In the genomic region with DNA sequence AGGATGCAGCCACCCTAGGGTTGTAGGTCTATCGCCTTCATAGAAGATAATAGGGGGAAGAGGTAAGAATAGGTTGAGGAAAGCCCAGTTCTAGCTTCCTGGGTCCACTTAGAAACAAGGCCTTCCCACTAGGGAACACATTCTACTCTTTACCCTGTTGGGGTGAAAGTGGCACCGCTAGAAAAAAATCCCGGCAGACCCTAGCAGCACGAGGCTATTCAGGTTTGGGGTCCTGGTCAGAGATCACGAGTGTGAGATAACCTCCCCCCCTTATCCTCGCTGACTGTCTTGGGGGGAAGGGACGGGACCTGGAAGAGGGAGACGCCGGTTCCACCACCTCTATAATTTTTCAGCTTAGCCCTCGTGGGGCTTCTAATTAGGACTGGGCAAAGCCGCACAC, we compare ENCODE assay signal across 7 mouse cellular contexts. TPM values are rescaled to one million over a fixed set of nuclear protein-coding genes. Genes with fewer than 3 reads are reported as not detected.
A peak's percentile ranks its signal among the peaks of the same experiment; 100 is the strongest.
DNase-seq lines count a peak whose midpoint lies in the region; ATAC-seq and TF ChIP-seq lines count a peak whose summit lies in the region.

No protein-coding gene starts in this region.

- TF ChIP-seq CTCF in lung, postnatal 0 days (IDR thresholded peaks at IDR 0.05): no peak
- TF ChIP-seq CTCF in heart, postnatal 0 days (IDR thresholded peaks at IDR 0.05; ENCODE audit: low read depth): no peak

- H3K9me3 ChIP-seq in lung, postnatal 0 days (ENCODE audit: low read length): no peaks in the 10 kb centered on the region
- no peaks in the 10 kb centered on the region for H3K9me3 ChIP-seq in heart, postnatal 0 days (replicated peaks; ENCODE audit: control insufficient read depth, low read length)
- H3K9me3 ChIP-seq in liver, embryonic 16.5 days (replicated peaks; ENCODE audit: control insufficient read depth, low read length): no peaks in the 10 kb centered on the region

- peak overlapping the region; percentile 70 for H3K4me2 ChIP-seq in lung, postnatal 0 days (replicated peaks; ENCODE audit: low read depth, low read length)
- peak overlapping the region; percentile 78 for H3K4me2 ChIP-seq in heart, postnatal 0 days (ENCODE audit: low read depth, low read length)
- H3K4me2 ChIP-seq in liver, embryonic 16.5 days (ENCODE audit: low read depth, low read length): peak overlapping the region; percentile 86

- H3K4me3 ChIP-seq in lung, postnatal 0 days (ENCODE audit: low read depth, low read length): peak overlapping the region; percentile 41; the same call in 1 of the 2 replicates
- peak overlapping the region; percentile 50 for H3K4me3 ChIP-seq in heart, postnatal 0 days (ENCODE audit: low read depth, low read length)
- no peak overlapping the region for H3K4me3 ChIP-seq in liver, embryonic 16.5 days (ENCODE audit: low read depth, low read length)

- no peak for TF ChIP-seq EP300 in lung, postnatal 0 days (IDR thresholded peaks at IDR 0.05)
- TF ChIP-seq EP300 in heart, postnatal 0 days (IDR thresholded peaks at IDR 0.05; ENCODE audit: low read depth): no peak

- WGBS in lung, postnatal 0 days: 15% methylated on average over 11 of the region's 11 CpGs
- 35% methylated on average over 11 of the region's 11 CpGs for WGBS in heart, postnatal 0 days
- WGBS in liver, embryonic 16.5 days (ENCODE audit: insufficient replicate concordance): 24% methylated on average over 11 of the region's 11 CpGs

- 0 out of 2 replicates have a peak overlapping the region, but pooled peaks have one; percentile 16 for H3K9ac ChIP-seq in lung, postnatal 0 days (replicated peaks; ENCODE audit: low read depth)
- 0 out of 2 replicates have a peak overlapping the region, but pooled peaks have one; percentile 17 for H3K9ac ChIP-seq in heart, postnatal 0 days (replicated peaks; ENCODE audit: low read depth, low read length)
- H3K9ac ChIP-seq in liver, embryonic 16.5 days (ENCODE audit: low read depth, low read length): no peak overlapping the region

- no peaks in the 10 kb centered on the region for H3K36me3 ChIP-seq in lung, postnatal 0 days (ENCODE audit: insufficient read depth, low read length)
- H3K36me3 ChIP-seq in heart, postnatal 0 days (replicated peaks; ENCODE audit: control insufficient read depth, insufficient read depth, low read length): no peaks in the 10 kb centered on the region
- no peaks in the 10 kb centered on the region for H3K36me3 ChIP-seq in liver, embryonic 16.5 days (ENCODE audit: control insufficient read depth, insufficient read depth)

- DNase-seq in lung, postnatal 0 days (ENCODE audit: low spot score): no peak
- no peak for DNase-seq in lung, postnatal 10 days
- DNase-seq in heart, postnatal 0 days (ENCODE audit: low spot score): no peak
- DNase-seq in right cerebral cortex, postnatal 4 days: no peak
- no peak for DNase-seq in embryo, embryonic 9.5 days (ENCODE audit: extremely low spot score)
- DNase-seq in layer of hippocampus, postnatal 36 days: no peak

- H3K27me3 ChIP-seq in lung, postnatal 0 days (replicated peaks; ENCODE audit: insufficient read depth, low read length): 0 out of 2 replicates have a peak, but pooled peaks cover 11% of the 10 kb centered on the region
- H3K27me3 ChIP-seq in heart, postnatal 0 days (ENCODE audit: control insufficient read depth, insufficient read depth, low read length): peaks cover 38% of the 10 kb centered on the region
- peaks cover 45% of the 10 kb centered on the region for H3K27me3 ChIP-seq in liver, embryonic 16.5 days (ENCODE audit: control insufficient read depth, insufficient read depth, low read depth, low read length)

- H3K4me1 ChIP-seq in lung, postnatal 0 days (ENCODE audit: insufficient read depth, low read depth, low read length): peaks cover 14% of the 10 kb centered on the region; the same call in 1 of the 2 replicates
- H3K4me1 ChIP-seq in heart, postnatal 0 days (ENCODE audit: control insufficient read depth, insufficient read depth): peaks cover 21% of the 10 kb centered on the region
- peaks cover 43% of the 10 kb centered on the region for H3K4me1 ChIP-seq in liver, embryonic 16.5 days (ENCODE audit: control insufficient read depth, low read depth, low read length)

- no peak for ATAC-seq in lung, postnatal 0 days
- ATAC-seq in heart, postnatal 0 days (ENCODE audit: insufficient read depth, low read depth): no peak
- no peak for ATAC-seq in liver, embryonic 16.5 days (ENCODE audit: low read depth)

- H3K27ac ChIP-seq in lung, postnatal 0 days (ENCODE audit: low read length): 0 out of 2 replicates have a peak overlapping the region, but pooled peaks have one; percentile 2
- no peak overlapping the region for H3K27ac ChIP-seq in heart, postnatal 0 days (ENCODE audit: low read depth)
- no peak overlapping the region for H3K27ac ChIP-seq in liver, embryonic 16.5 days (ENCODE audit: low read length)

RNA-seq across cellular contexts. Expression of a gene that starts 3.2 kb away (rescaled TPM):
- 23.1 and 25.1 TPM in 2 replicates for polyA plus RNA-seq in lung, postnatal 0 days (2015; fragmentation: Nextera tagmentation; extraction: Ambion mirVana)
- total RNA-seq in heart, postnatal 0 days (2014; rRNA removed; ENCODE audit: low replicate concordance): 19.8 and 24.4 TPM in 2 replicates
- 7.8 and 8.8 TPM in 2 replicates for polyA plus RNA-seq in heart, postnatal 0 days (2015; fragmentation: Nextera tagmentation; extraction: Ambion mirVana)
- polyA plus RNA-seq in liver, embryonic 16.5 days (2015; fragmentation: Nextera tagmentation; extraction: Ambion mirVana): 2.4 and 3.7 TPM in 2 replicates
- total RNA-seq in layer of hippocampus, postnatal 36 days (2021): 1 to 10 TPM; 2.4 to 3.9 TPM

RNA-seq across cellular contexts. Expression of a gene that starts 14.3 kb away (rescaled TPM):
- 4.1 and 4.5 TPM in 2 replicates for polyA plus RNA-seq in lung, postnatal 0 days (2015; fragmentation: Nextera tagmentation; extraction: Ambion mirVana)
- total RNA-seq in heart, postnatal 0 days (2014; rRNA removed; ENCODE audit: low replicate concordance): 2.6 and 4.3 TPM in 2 replicates
- 3.0 and 3.3 TPM in 2 replicates for polyA plus RNA-seq in heart, postnatal 0 days (2015; fragmentation: Nextera tagmentation; extraction: Ambion mirVana)
- 0.33 and 0.52 TPM in 2 replicates for polyA plus RNA-seq in liver, embryonic 16.5 days (2015; fragmentation: Nextera tagmentation; extraction: Ambion mirVana)
- 100 to 1,000 TPM; 116 to 117 TPM for total RNA-seq in layer of hippocampus, postnatal 36 days (2021)

RNA-seq across cellular contexts. Expression of a gene that starts 17.3 kb away (rescaled TPM):
- 93.3 and 105 TPM in 2 replicates for polyA plus RNA-seq in lung, postnatal 0 days (2015; fragmentation: Nextera tagmentation; extraction: Ambion mirVana)
- 160 and 168 TPM in 2 replicates for total RNA-seq in heart, postnatal 0 days (2014; rRNA removed; ENCODE audit: low replicate concordance)
- polyA plus RNA-seq in heart, postnatal 0 days (2015; fragmentation: Nextera tagmentation; extraction: Ambion mirVana): 109 and 120 TPM in 2 replicates
- polyA plus RNA-seq in liver, embryonic 16.5 days (2015; fragmentation: Nextera tagmentation; extraction: Ambion mirVana): 51.2 and 53.1 TPM in 2 replicates
- 10 to 100 TPM; 21.1 to 21.5 TPM for total RNA-seq in layer of hippocampus, postnatal 36 days (2021)

RNA-seq across cellular contexts. Expression of a gene that starts 20.8 kb away (rescaled TPM):
- polyA plus RNA-seq in lung, postnatal 0 days (2015; fragmentation: Nextera tagmentation; extraction: Ambion mirVana): 1.7 and 1.9 TPM in 2 replicates
- 3.1 and 3.2 TPM in 2 replicates for total RNA-seq in heart, postnatal 0 days (2014; rRNA removed; ENCODE audit: low replicate concordance)
- polyA plus RNA-seq in heart, postnatal 0 days (2015; fragmentation: Nextera tagmentation; extraction: Ambion mirVana): 0.97 and 1.3 TPM in 2 replicates
- polyA plus RNA-seq in liver, embryonic 16.5 days (2015; fragmentation: Nextera tagmentation; extraction: Ambion mirVana): 0.13 and 0.35 TPM in 2 replicates
- total RNA-seq in layer of hippocampus, postnatal 36 days (2021): 100 to 1,000 TPM; 111 to 113 TPM

RNA-seq across cellular contexts. Expression of a gene that starts 27.2 kb away (rescaled TPM):
- 0.70 and 0.89 TPM in 2 replicates for polyA plus RNA-seq in lung, postnatal 0 days (2015; fragmentation: Nextera tagmentation; extraction: Ambion mirVana)
- 5.6 TPM in 1 of 2 replicates, not detected in the other for total RNA-seq in heart, postnatal 0 days (2014; rRNA removed; ENCODE audit: low replicate concordance)
- 1.1 and 1.2 TPM in 2 replicates for polyA plus RNA-seq in heart, postnatal 0 days (2015; fragmentation: Nextera tagmentation; extraction: Ambion mirVana)
- polyA plus RNA-seq in liver, embryonic 16.5 days (2015; fragmentation: Nextera tagmentation; extraction: Ambion mirVana): 0.40 and 0.46 TPM in 2 replicates
- total RNA-seq in layer of hippocampus, postnatal 36 days (2021): 100 to 1,000 TPM; 673 to 729 TPM
